Mouse (Mus musculus): ENCODE results near the gene Gm26558.
A peak's percentile ranks its signal among the peaks of the same experiment; 100 is the strongest.

Gm26558 gene

GRCm38 (mm10) chr2:70661715-70662495, at the start of gene Gm26558:
Gene Gm26558 (minus strand): TSS chr2:70662108.
- peak in 1 of 2 experiments; percentile 25 for DNase-seq (ENCODE audit: low spot score in 2 of 2)

GRCm38 (mm10) chr2:70710878-70711277, 49.0 kb upstream of the Gm26558 start:
- no peak for DNase-seq (ENCODE audit: low spot score in 2 of 2)

- DNase-seq (ENCODE audit: low spot score in 2 of 2) = no peak
Measured at GRCm38 (mm10) chr2:70710236-70710635, 48.3 kb upstream of the Gm26558 start.

GRCm38 (mm10) chr2:70708986-70709730, 47.2 kb upstream of the Gm26558 start:
- no peak for DNase-seq (ENCODE audit: low spot score in 2 of 2)

GRCm38 (mm10) chr2:70702403-70702802, 40.5 kb upstream of the Gm26558 start:
- no peak for DNase-seq (ENCODE audit: low spot score in 2 of 2)

- no peak for DNase-seq (ENCODE audit: low spot score in 2 of 2)
Measured at GRCm38 (mm10) chr2:70701571-70701970, 39.7 kb upstream of the Gm26558 start.

- DNase-seq (ENCODE audit: low spot score in 2 of 2) = no peak
Measured at GRCm38 (mm10) chr2:70700851-70701250, 38.9 kb upstream of the Gm26558 start.

GRCm38 (mm10) chr2:70695712-70696111, 33.8 kb upstream of the Gm26558 start:
- no peak for DNase-seq (ENCODE audit: low spot score in 2 of 2)

- no peak for DNase-seq (ENCODE audit: low spot score in 2 of 2)
Measured at GRCm38 (mm10) chr2:70690195-70690594, 28.3 kb upstream of the Gm26558 start.

GRCm38 (mm10) chr2:70688454-70689078, 26.7 kb upstream of the Gm26558 start:
- no peak for DNase-seq (ENCODE audit: low spot score in 2 of 2)

- DNase-seq (ENCODE audit: low spot score in 2 of 2) = no peak
Measured at GRCm38 (mm10) chr2:70682324-70682723, 20.4 kb upstream of the Gm26558 start.

GRCm38 (mm10) chr2:70673445-70674126, 11.7 kb upstream of the Gm26558 start:
- DNase-seq (ENCODE audit: low spot score in 2 of 2) = no peak

GRCm38 (mm10) chr2:70672476-70672875, 10.6 kb upstream of the Gm26558 start:
- DNase-seq (ENCODE audit: low spot score in 2 of 2) = no peak

GRCm38 (mm10) chr2:70669896-70670295, 8.0 kb upstream of the Gm26558 start:
- no peak for DNase-seq (ENCODE audit: low spot score in 2 of 2)

GRCm38 (mm10) chr2:70669241-70669640, 7.3 kb upstream of the Gm26558 start:
- DNase-seq (ENCODE audit: low spot score in 2 of 2) = no peak

- no peak for DNase-seq (ENCODE audit: low spot score in 2 of 2)
Measured at GRCm38 (mm10) chr2:70667016-70667415, 5.1 kb upstream of the Gm26558 start.

- no peak for DNase-seq (ENCODE audit: low spot score in 2 of 2)
Measured at GRCm38 (mm10) chr2:70663764-70664163, 1.9 kb upstream of the Gm26558 start.

- peak; percentile 89 to 93 for DNase-seq (ENCODE audit: low spot score in 2 of 2)
Measured at GRCm38 (mm10) chr2:70660887-70661714, 807 bp downstream of the Gm26558 start, which contains the start of gene Gorasp2. Gene Gorasp2 (plus strand): TSS chr2:70661576.

GRCm38 (mm10) chr2:70657083-70657482, 4.8 kb downstream of the Gm26558 start:
- no peak for DNase-seq (ENCODE audit: low spot score in 2 of 2)

GRCm38 (mm10) chr2:70651820-70652219, 10.1 kb downstream of the Gm26558 start:
- no peak for DNase-seq (ENCODE audit: low spot score in 2 of 2)

GRCm38 (mm10) chr2:70649471-70649870, 12.4 kb downstream of the Gm26558 start:
- DNase-seq (ENCODE audit: low spot score in 2 of 2) = no peak

Measured in frontal cortex, postnatal 14 days (tissue).